Mouse (Mus musculus) olfactory bulb, adult 2 months (tissue): ENCODE data around the gene Nhp2. TPM values are rescaled to one million over a fixed set of nuclear protein-coding genes. Genes with fewer than 3 reads are reported as not detected.
A peak's percentile ranks its signal among the peaks of the same experiment; 100 is the strongest.

Experiments used
- H3K27ac ChIP-seq: fragments of 200-500 bp; 2 replicates; pipeline ENCODE4 v1.5.1; 2012; ENCODE audit warnings: low read depth, low read length; ENCODE audit not compliant: insufficient read depth
- H3K4me1 ChIP-seq: fragments of 200-500 bp; 2 replicates; pipeline ENCODE4 v1.6.1; 2012; ENCODE audit warnings: low read length; ENCODE audit not compliant: control insufficient read depth, insufficient read depth
- H3K4me3 ChIP-seq: fragments of 200-500 bp; 2 replicates; pipeline ENCODE4 v1.5.1; 2012; ENCODE audit warnings: mild to moderate bottlenecking, low read depth, low read length, moderate library complexity; ENCODE audit not compliant: insufficient read depth
- CTCF ChIP-seq: fragments of 200-500 bp; IDR thresholded peaks from 2 replicates; pipeline ENCODE4 v1.5.1; 2012; ENCODE audit warnings: low read depth, mild to moderate bottlenecking, low read length, moderate library complexity; ENCODE audit not compliant: insufficient read depth
- POLR2A ChIP-seq: fragments of 200-500 bp; IDR thresholded peaks from 2 replicates; pipeline ENCODE4 v1.6.1; 2012; ENCODE audit warnings: mild to moderate bottlenecking, low read depth, low read length, moderate library complexity; ENCODE audit not compliant: insufficient read depth
- WGBS: fragments of 180-500 bp; shearing (Covaris S2); methylation state at CpG from one replicate; pipeline ENCODE4 v1.1.7; 2018; 5-methylcytosine and 5-hydroxymethylcytosine counted together
- polyA plus RNA-seq: library from polyadenylated mRNA; stranded (reverse); fragments of >200 nt; gene quantifications from 2 replicates; pipeline ENCODE4 v1.2.4, GENCODE M21; 2012; ENCODE audit warnings: low replicate concordance; ENCODE audit not compliant: missing spikeins, insufficient read depth, insufficient read length

Gene Nhp2
- polyA plus RNA-seq: not detected in 2 replicates

DNA sequence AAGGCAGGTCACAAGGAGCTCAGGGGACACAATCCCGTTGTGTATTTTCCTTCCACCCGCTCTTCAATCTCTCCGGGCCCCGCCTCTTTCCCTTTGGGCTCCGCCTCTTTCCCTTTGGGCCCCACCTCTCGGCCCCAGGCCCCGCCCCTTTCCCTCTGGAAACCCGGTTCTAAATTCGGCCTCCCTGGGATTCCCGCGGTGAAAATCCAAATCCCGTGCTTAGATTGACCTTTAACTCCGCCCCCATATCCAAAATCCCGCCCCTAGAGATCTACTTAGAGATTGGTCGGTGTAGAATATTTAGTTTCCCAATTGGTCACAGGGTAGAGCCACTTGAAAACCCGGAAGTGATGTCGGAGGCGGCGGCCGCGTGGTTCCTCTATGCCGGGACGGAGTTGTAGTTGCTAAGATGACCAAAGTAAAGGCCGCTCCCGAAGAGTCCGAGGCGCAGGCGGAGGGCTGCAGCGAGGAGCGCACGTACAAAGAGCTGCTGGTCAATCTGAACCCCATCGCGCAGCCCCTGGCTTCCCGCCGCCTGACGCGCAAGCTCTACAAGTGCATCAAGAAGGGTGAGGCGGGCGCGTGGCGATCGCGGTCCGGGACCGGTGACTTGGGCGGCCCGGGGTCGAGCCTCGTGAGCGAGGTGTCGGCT lies at the start of gene Nhp2:
Nhp2 (plus strand) TSS at position 327 of the 652 bp plus-strand sequence.
- under 1% methylated on average over 51 of the region's 51 CpGs for WGBS

DNA sequence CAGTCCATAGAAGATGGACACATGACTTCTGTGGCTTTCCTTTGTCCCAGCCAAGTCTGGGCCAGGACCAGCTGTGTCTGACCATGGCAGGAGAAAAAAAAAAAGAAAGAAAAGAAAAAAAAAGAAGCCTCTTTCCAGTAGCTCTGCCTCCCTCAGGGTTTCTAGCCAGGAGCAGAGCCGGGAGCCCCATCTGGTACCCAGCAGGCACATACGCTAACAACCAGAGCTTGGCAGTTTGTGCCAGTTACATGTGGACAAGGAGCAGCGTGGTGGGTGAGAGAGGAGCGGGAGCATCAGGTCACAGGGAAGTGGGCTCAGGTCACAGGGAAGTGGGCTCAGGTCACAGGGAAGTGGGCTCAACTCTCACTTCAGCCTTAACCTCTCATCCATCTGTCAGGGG lies 43.1 kb upstream of the Nhp2 start:
- H3K4me1 ChIP-seq: no peaks in the 10 kb centered on the region
- TF ChIP-seq POLR2A (no peak), CTCF (no peak)
- WGBS: 83% methylated on average over 4 of the region's 4 CpGs
- H3K4me3 ChIP-seq: no peak overlapping the region
- no peak overlapping the region for H3K27ac ChIP-seq

More for the DNA sequence above, at the start of gene Nhp2:
- no peak for TF ChIP-seq CTCF
- TF ChIP-seq POLR2A: no peak
- H3K27ac ChIP-seq: 0 out of 2 replicates have a peak within 1 kb of the TSS, but pooled peaks have one; percentile 31
- peak within 1 kb of the TSS; percentile 81 for H3K4me3 ChIP-seq
- H3K4me1 ChIP-seq: peaks cover 29% of the 10 kb centered on the region

DNA sequence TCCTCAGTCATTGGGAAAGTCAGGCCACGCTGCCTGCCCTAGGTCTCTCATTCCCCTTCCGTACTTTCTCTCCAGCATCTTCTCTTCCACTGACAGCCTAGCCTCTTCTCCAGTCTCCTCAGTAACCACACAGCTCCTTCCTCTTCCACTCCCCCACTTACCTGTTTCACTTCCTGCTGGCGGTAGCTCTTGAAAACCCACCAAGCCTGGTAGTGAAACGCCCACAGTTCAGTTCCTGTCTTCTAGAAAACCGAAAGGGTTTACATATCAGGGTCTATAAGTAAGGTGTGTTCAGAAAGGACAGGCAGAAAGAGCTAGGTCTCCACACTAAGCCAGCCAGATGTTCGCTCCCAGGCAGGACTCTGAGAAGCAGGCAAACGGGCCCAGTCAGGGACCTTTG lies 41.9 kb upstream of the Nhp2 start:
- Histone ChIP-seq H3K4me1 (no peaks in the 10 kb centered on the region), H3K27ac (no peak overlapping the region), H3K4me3 (no peak overlapping the region)
- TF ChIP-seq CTCF (no peak), POLR2A (no peak)
- 91% methylated on average over 7 of the region's 7 CpGs for WGBS

DNA sequence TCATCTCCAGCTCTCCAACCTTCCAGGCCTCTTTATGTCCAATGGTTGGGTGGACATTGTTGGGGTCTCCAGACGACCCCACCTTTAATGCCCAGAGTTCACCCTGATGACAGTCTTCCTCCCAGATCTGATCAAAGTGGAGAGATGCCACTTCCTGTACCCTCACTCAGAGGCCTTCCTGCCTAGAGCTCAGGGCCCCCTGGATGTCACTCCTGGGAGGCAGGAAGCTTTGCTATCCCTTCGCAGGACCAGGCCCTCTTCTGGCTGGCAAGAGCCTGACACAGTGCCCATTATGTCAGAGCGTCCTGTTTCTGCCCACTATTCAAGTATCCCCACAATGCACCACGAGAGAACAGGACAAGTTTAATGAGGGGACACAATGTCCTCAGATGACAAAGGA lies 40.5 kb upstream of the Nhp2 start:
- 62% methylated on average over 4 of the region's 4 CpGs for WGBS
- TF ChIP-seq CTCF (no peak), POLR2A (no peak)
- H3K27ac ChIP-seq: no peak overlapping the region
- H3K4me3 ChIP-seq: no peak overlapping the region
- no peaks in the 10 kb centered on the region for H3K4me1 ChIP-seq

DNA sequence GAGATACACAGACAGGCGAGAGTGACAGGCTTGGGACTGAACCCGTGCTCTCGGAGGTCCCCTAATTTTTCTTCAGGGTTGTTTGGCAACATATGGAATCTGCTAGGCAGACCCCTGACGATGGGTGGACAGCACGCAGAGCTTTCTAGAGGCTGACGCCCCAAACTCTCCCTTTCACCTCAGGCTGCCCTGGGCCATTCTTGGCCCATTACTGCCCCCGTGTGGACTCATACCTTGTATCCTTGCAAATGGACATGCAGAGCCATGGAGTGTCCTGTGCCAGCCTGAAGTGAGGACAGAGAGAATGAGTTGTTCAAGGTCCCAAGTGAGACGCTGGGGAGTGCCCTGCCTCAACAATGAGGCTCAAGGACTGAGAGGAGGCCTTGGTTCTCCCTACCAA lies 36.8 kb upstream of the Nhp2 start:
- Histone ChIP-seq H3K4me1 (peaks cover 12% of the 10 kb centered on the region), H3K4me3 (no peak overlapping the region), H3K27ac (no peak overlapping the region)
- 34% methylated on average over 8 of the region's 8 CpGs for WGBS
- TF ChIP-seq CTCF (peak; percentile 34; the same call in 1 of the 2 replicates), POLR2A (no peak)

DNA sequence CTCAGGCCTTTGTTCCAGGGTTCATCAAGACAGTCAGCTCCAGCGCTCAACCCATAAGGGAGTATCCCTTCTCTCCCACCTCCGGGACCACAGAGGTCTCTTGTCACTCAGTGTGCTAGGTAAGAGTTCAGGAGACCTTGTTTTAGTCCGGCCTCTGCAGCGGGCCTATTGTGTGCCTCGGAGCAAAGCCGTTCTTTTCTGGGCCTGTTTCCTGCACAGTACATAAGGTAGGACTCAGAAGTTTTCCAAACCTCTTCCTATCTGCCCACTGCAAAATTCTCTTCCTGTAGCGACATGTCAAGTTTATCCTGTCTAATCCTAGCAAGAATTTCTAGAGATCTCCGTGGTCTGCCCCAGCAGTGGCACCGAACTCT lies 35.5 kb upstream of the Nhp2 start:
- WGBS: 11% methylated on average over 9 of the region's 9 CpGs

DNA sequence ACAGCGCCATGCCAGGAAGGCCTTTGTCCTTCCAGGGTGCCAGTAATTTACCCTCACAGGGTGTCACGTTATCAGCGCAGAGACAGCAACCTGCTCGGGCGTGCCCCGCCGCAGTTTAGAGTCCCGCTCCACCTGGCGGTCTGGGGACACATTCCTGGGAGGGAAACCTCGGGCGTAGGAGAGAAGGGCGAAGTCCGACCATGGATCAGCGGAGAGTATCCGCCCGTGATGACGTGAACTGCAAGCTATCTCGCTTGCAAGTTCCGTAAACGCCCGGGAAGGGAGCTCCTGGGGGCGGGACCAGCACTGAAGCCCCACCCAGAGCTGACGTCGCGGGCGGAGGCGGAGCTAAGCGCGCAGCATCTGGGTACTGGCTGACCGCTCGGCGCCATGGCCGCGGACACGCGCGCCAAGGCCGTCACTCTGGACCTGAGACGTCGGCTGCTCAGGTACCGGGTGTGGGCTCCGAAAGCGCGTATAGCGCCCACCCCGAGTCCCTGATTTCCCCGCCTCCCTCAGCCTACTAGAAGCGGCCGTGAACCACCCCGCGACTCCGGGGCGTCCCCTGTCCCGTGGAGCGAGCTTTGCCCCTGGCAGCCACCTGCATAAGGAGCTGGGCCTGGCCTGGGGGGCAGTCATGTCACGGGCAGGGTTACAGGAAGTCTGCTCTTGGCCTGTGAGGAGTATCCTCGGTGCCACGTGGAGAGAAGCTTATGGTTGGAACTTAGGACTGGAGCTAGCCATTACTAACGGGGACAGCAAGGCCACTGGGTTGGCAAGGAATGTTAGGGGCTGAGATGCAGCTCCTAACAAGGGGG lies 34.9 kb upstream of the Nhp2 start, which contains the start of gene Phykpl:
Phykpl (plus strand) TSS at position 327 of the 818 bp plus-strand sequence.
- Histone ChIP-seq H3K4me1 (peaks cover 12% of the 10 kb centered on the region), H3K4me3 (peak within 1 kb of the TSS; percentile 55), H3K27ac (peak within 1 kb of the TSS; percentile 80)
- TF ChIP-seq CTCF: no peak
- peak; percentile 67 for TF ChIP-seq POLR2A
- under 1% methylated on average over 59 of the region's 59 CpGs for WGBS

More for the DNA sequence above, 35.5 kb upstream of the Nhp2 start:
- Histone ChIP-seq H3K4me1 (peaks cover 12% of the 10 kb centered on the region), H3K4me3 (peak overlapping the region; percentile 55), H3K27ac (peak overlapping the region; percentile 80; the same call in 1 of the 2 replicates)
- TF ChIP-seq CTCF (no peak), POLR2A (no peak)

DNA sequence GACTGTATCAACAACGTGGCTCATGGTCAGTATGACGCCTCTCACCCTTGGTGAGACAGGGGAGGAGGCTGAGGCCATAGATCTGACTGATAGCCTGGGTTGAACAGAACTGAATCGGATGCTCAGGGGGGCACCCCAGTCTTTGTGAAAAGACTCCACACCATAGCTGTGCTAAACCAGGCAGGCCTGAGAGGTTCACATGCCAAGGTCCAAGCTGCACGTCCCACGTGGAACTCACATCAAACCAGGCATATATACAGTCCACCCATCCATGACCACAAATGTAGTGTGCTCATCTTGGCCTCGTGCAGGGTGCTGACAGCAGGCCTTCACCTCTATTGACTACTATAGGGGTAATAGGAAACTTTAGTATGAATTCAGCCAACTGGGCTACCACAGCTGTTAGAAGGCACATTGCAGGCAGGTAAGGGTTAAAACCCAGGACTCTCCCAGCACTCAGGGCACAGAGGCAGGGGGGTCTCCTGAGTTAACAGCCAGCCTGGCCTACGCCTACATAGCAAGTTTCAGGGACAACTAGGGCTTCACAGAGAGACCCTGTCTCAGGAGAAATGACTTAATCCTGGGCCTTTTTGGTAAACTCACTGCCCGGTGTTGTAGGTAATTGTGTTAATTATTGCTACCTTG lies 33.8 kb upstream of the Nhp2 start:
- Histone ChIP-seq H3K4me3 (peak overlapping the region; percentile 55), H3K27ac (no peak overlapping the region), H3K4me1 (peaks cover 12% of the 10 kb centered on the region)
- WGBS: 63% methylated on average over 8 of the region's 8 CpGs
- TF ChIP-seq POLR2A (no peak), CTCF (no peak)

DNA sequence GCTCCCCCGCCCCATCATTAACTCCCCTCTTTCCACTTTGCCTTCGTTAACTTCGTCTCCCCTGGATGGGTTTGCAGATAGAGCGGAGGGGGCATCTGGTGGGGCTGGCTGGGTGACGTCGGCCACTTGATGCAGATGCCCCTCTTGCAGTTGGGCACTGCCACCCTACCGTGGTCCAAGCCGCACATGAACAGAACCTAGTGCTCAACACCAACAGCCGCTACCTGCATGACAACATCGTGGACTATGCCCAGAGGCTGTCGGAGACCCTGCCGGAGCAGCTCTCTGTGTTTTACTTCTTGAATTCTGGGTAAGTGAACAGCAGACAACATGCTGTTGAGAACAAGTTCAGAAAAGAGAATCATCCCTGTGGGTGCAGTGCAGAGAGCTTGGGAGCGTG lies 33.1 kb upstream of the Nhp2 start:
- H3K27ac ChIP-seq: no peak overlapping the region
- TF ChIP-seq CTCF: no peak
- no peak for TF ChIP-seq POLR2A
- 86% methylated on average over 13 of the region's 13 CpGs for WGBS
- H3K4me3 ChIP-seq: no peak overlapping the region
- H3K4me1 ChIP-seq: peaks cover 12% of the 10 kb centered on the region
